In genomic region chr6:116385194-116386044, GRCm38 (mm10) we compare ENCODE assay signal across 9 mouse cellular contexts. TPM values are rescaled to one million over a fixed set of nuclear protein-coding genes. Genes with fewer than 3 reads are reported as not detected.
DNase-seq lines count a peak whose midpoint lies in the region; ATAC-seq and TF ChIP-seq lines count a peak whose summit lies in the region.
"Had no signal": no experiment of that assay in that cellular context is flagged by ENCODE, and none has a peak within 500 bp of the region (broad histone marks: within the 10 kb centered on the region; RNA-seq: fewer than 3 reads in every experiment).

No protein-coding gene starts in this region.

- no peaks in the 10 kb centered on the region for H3K9me3 ChIP-seq in intestine, embryonic 14.5 days (ENCODE audit: control insufficient read depth, low read length)
- H3K9me3 ChIP-seq in liver, embryonic 16.5 days (replicated peaks; ENCODE audit: control insufficient read depth, low read length), result no peaks in the 10 kb centered on the region
- H3K9me3 ChIP-seq in stomach, postnatal 0 days (ENCODE audit: control insufficient read depth, low read length), result no peaks in the 10 kb centered on the region
- H3K9me3 ChIP-seq: embryonic facial prominence, embryonic 15.5 days had no signal

- WGBS in intestine, embryonic 14.5 days, result 13% methylated on average over 5 of the region's 5 CpGs
- WGBS in liver, embryonic 16.5 days (ENCODE audit: insufficient replicate concordance), result 71% methylated on average over 5 of the region's 5 CpGs
- WGBS in stomach, postnatal 0 days, result 17% methylated on average over 5 of the region's 5 CpGs

- H3K36me3 ChIP-seq in intestine, embryonic 14.5 days (ENCODE audit: control insufficient read depth, insufficient read depth, low read length), result no peaks in the 10 kb centered on the region
- H3K36me3 ChIP-seq in liver, embryonic 16.5 days (ENCODE audit: control insufficient read depth, insufficient read depth), result peaks cover 20% of the 10 kb centered on the region; the same call in 1 of the 2 replicates
- no peaks in the 10 kb centered on the region for H3K36me3 ChIP-seq in stomach, postnatal 0 days (ENCODE audit: control insufficient read depth, insufficient read depth, low read length)
- H3K36me3 ChIP-seq: embryonic facial prominence, embryonic 15.5 days had no signal

- no peak for TF ChIP-seq CTCF in stomach, postnatal 0 days (IDR thresholded peaks at IDR 0.05; ENCODE audit: low read depth)

- no peaks in the 10 kb centered on the region for H3K27me3 ChIP-seq in intestine, embryonic 14.5 days (replicated peaks; ENCODE audit: control insufficient read depth, insufficient read depth, low read length)
- no peaks in the 10 kb centered on the region for H3K27me3 ChIP-seq in liver, embryonic 16.5 days (ENCODE audit: control insufficient read depth, insufficient read depth, low read depth, low read length)
- no peaks in the 10 kb centered on the region for H3K27me3 ChIP-seq in stomach, postnatal 0 days (ENCODE audit: control insufficient read depth, insufficient read depth, low read length)
- H3K27me3 ChIP-seq: embryonic facial prominence, embryonic 15.5 days had no signal

- peak; percentile 79; the same call in 1 of the 2 replicates for ATAC-seq in intestine, embryonic 14.5 days (replicated peaks; ENCODE audit: low FRiP score, low TSS enrichment, low read depth)
- ATAC-seq in liver, embryonic 16.5 days (ENCODE audit: low read depth), result peak; percentile 47
- ATAC-seq in stomach, postnatal 0 days (ENCODE audit: low FRiP score, low TSS enrichment), result peak; percentile 38; the same call in 1 of the 2 replicates

- TF ChIP-seq EP300 in stomach, postnatal 0 days (optimal IDR thresholded peaks at IDR 0.05), result no peak

- no peak overlapping the region; the same call in 1 of the 2 replicates for H3K27ac ChIP-seq in intestine, embryonic 14.5 days (ENCODE audit: low read depth)
- no peak overlapping the region for H3K27ac ChIP-seq in liver, embryonic 16.5 days (ENCODE audit: low read length)
- peak overlapping the region; percentile 30; the same call in 1 of the 2 replicates for H3K27ac ChIP-seq in stomach, postnatal 0 days (replicated peaks)
- H3K27ac ChIP-seq: embryonic facial prominence, embryonic 15.5 days had no signal

- H3K4me1 ChIP-seq in intestine, embryonic 14.5 days (replicated peaks; ENCODE audit: control insufficient read depth, insufficient read depth, low read length), result peaks cover 9% of the 10 kb centered on the region; the same call in 1 of the 2 replicates
- peaks cover 16% of the 10 kb centered on the region for H3K4me1 ChIP-seq in liver, embryonic 16.5 days (ENCODE audit: control insufficient read depth, low read depth, low read length)
- H3K4me1 ChIP-seq in stomach, postnatal 0 days (replicated peaks; ENCODE audit: control insufficient read depth, insufficient read depth), result no peaks in the 10 kb centered on the region

- peak; percentile 21 for DNase-seq in lung, postnatal 25 days (ENCODE audit: low spot score)
- DNase-seq in lung, adult 18-20 months, result no peak
- DNase-seq in intestine, embryonic 14.5 days (ENCODE audit: low spot score), result no peak
- no peak for DNase-seq in stomach, postnatal 0 days (ENCODE audit: low spot score)
- no peak for DNase-seq in adrenal gland, adult (ENCODE audit: inconsistent age in 2 of 2, low spot score in 1 of 2)
- no peak for DNase-seq in embryo, embryonic 10.5 days (ENCODE audit: low spot score)
- no peak for DNase-seq in thymus, postnatal 4 days

- no peak overlapping the region for H3K4me3 ChIP-seq in intestine, embryonic 14.5 days (ENCODE audit: low read depth, low read length)
- H3K4me3 ChIP-seq in liver, embryonic 16.5 days (ENCODE audit: low read depth, low read length), result no peak overlapping the region
- H3K4me3 ChIP-seq in stomach, postnatal 0 days (ENCODE audit: low read depth, low read length), result no peak overlapping the region
- H3K4me3 ChIP-seq: embryonic facial prominence, embryonic 15.5 days had no signal

- no peak overlapping the region for H3K9ac ChIP-seq in intestine, embryonic 14.5 days (ENCODE audit: low read length)
- H3K9ac ChIP-seq in liver, embryonic 16.5 days (ENCODE audit: low read depth, low read length), result no peak overlapping the region
- H3K9ac ChIP-seq in stomach, postnatal 0 days (ENCODE audit: low read length), result 0 out of 2 replicates have a peak overlapping the region, but pooled peaks have one; percentile 27
- H3K9ac ChIP-seq: embryonic facial prominence, embryonic 15.5 days had no signal

- H3K4me2 ChIP-seq in intestine, embryonic 14.5 days (ENCODE audit: low read length), result peak overlapping the region; percentile 28
- H3K4me2 ChIP-seq in liver, embryonic 16.5 days (ENCODE audit: low read depth, low read length), result peak overlapping the region; percentile 33
- peak overlapping the region; percentile 34 for H3K4me2 ChIP-seq in stomach, postnatal 0 days (replicated peaks; ENCODE audit: low read depth)
- H3K4me2 ChIP-seq: embryonic facial prominence, embryonic 15.5 days had no signal

RNA-seq across cellular contexts. Expression of gene March8, which starts 47.6 kb away (rescaled TPM):
- polyA plus RNA-seq in intestine, embryonic 14.5 days (2014; fragmentation: Nextera tagmentation; extraction: Ambion mirVana), result 26.6 and 30.8 TPM in 2 replicates
- 91.7 TPM in 2 replicates for polyA plus RNA-seq in liver, embryonic 16.5 days (2015; fragmentation: Nextera tagmentation; extraction: Ambion mirVana)
- 24.0 and 26.4 TPM in 2 replicates for polyA plus RNA-seq in stomach, postnatal 0 days (2015; fragmentation: Nextera tagmentation; extraction: Ambion mirVana)
